In the genomic region with DNA sequence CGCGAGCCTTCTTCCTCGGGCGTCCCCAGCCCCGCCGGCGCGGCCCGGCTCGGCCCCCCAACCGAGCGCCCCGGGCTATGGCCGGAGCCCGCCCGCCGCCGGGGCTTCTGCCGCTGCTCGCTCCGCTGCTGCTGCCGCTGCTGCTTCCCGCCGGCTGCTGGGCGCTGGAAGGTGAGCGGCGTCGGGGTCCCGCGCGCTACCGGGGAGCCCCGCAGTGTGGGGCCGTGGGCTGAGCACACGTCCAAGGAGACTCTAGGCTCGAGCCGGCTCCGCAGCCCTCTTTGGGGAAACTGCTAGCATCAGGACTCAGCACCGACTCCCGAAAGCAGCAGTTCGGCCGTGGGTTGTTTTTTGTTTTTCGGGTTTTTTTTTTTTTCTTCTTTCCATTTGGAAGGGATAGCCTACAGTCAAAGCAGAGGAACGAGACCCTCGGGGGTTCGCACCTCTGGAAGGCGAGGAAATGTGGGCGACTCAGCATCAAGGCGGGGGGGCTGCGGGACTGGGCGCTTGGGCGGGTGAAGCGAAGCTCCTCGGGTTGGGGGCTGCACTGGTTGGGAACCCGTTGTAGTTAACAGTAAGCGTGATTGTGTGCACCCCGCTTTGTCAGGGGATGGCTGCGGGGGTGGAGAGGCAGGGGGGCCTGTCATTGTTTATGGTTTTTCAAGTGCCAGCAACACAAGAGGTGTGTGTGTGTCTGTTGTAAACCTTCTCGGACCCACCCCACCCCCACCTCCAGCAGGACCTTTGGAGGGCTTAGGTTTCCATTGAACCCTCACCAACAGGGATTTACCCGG, we compare ENCODE assay signal across 8 mouse cellular contexts. TPM values are rescaled to one million over a fixed set of nuclear protein-coding genes. Genes with fewer than 3 reads are reported as not detected.
A peak's percentile ranks its signal among the peaks of the same experiment; 100 is the strongest.
DNase-seq lines count a peak whose midpoint lies in the region; ATAC-seq and TF ChIP-seq lines count a peak whose summit lies in the region.

No protein-coding gene starts in this region.

- peak overlapping the region; percentile 88 for H3K9ac ChIP-seq in hindbrain, embryonic 12.5 days
- peak overlapping the region; percentile 80 for H3K9ac ChIP-seq in midbrain, embryonic 16.5 days (ENCODE audit: low read depth, low read length)

- 0% methylated on average over 60 of the region's 60 CpGs for WGBS in hindbrain, embryonic 12.5 days
- WGBS in midbrain, embryonic 16.5 days: under 1% methylated on average over 60 of the region's 60 CpGs

- TF ChIP-seq CTCF in left cerebral cortex, adult 2 months (IDR thresholded peaks at IDR 0.05): no peak
- no peak for TF ChIP-seq CTCF in cortical plate, adult 2 months (IDR thresholded peaks at IDR 0.05; ENCODE audit: extremely low read depth, insufficient read depth, low read length)

- ATAC-seq in hindbrain, embryonic 12.5 days (ENCODE audit: low FRiP score): peak; percentile 22
- ATAC-seq in midbrain, embryonic 16.5 days: peak; percentile 44

- H3K4me2 ChIP-seq in hindbrain, embryonic 12.5 days (replicated peaks): peak overlapping the region; percentile 71
- H3K4me2 ChIP-seq in midbrain, embryonic 16.5 days (ENCODE audit: low read length): peak overlapping the region; percentile 64

- TF ChIP-seq POLR2A in cortical plate, adult 2 months (IDR thresholded peaks at IDR 0.05; ENCODE audit: extremely low read depth, insufficient read depth, low read length): no peak

- intact Hi-C loops in left cerebral cortex, adult 2 months (cut with DNase I): loop anchor here (1.0 kb wide), 1 partner anchor 128 kb away; no protein-coding TSS in a partner anchor

- no peak for DNase-seq in left cerebral cortex, adult 2 months (ENCODE audit: extremely low spot score in 1 of 2, low spot score in 2 of 2)
- DNase-seq in left cerebral cortex, adult 9 months (ENCODE audit: low spot score in 2 of 2): no peak
- no peak for DNase-seq in spleen, postnatal 36 days (ENCODE audit: low spot score in 2 of 2)
- DNase-seq in right cerebral cortex, adult 18-20 months: no peak
- DNase-seq in cerebellum, adult 11-12 months: no peak

- peak overlapping the region; percentile 82 for H3K4me3 ChIP-seq in left cerebral cortex, adult 2 months
- H3K4me3 ChIP-seq in cortical plate, adult 2 months (ENCODE audit: insufficient read depth, low read length): peak overlapping the region; percentile 74
- H3K4me3 ChIP-seq in hindbrain, embryonic 12.5 days: peak overlapping the region; percentile 79
- peak overlapping the region; percentile 71 for H3K4me3 ChIP-seq in midbrain, embryonic 16.5 days (ENCODE audit: low read depth, low read length)

- H3K4me1 ChIP-seq in cortical plate, adult 2 months (ENCODE audit: control insufficient read depth, insufficient read depth, low read length): peaks cover 7% of the 10 kb centered on the region
- peaks cover 39% of the 10 kb centered on the region for H3K4me1 ChIP-seq in hindbrain, embryonic 12.5 days
- H3K4me1 ChIP-seq in midbrain, embryonic 16.5 days (ENCODE audit: control insufficient read depth, insufficient read depth, low read length): peaks cover 34% of the 10 kb centered on the region

- H3K27ac ChIP-seq in left cerebral cortex, adult 2 months: peak overlapping the region; percentile 88
- 0 out of 2 replicates have a peak overlapping the region, but pooled peaks have one; percentile 10 for H3K27ac ChIP-seq in cortical plate, adult 2 months (ENCODE audit: insufficient read depth, low read length)
- peak overlapping the region; percentile 76 for H3K27ac ChIP-seq in hindbrain, embryonic 12.5 days
- peak overlapping the region; percentile 69 for H3K27ac ChIP-seq in midbrain, embryonic 16.5 days (ENCODE audit: low read length)

- H3K27me3 ChIP-seq in hindbrain, embryonic 12.5 days: 0 out of 2 replicates have a peak, but pooled peaks cover 4% of the 10 kb centered on the region
- H3K27me3 ChIP-seq in midbrain, embryonic 16.5 days (ENCODE audit: control insufficient read depth, insufficient read depth, low read depth, low read length): no peaks in the 10 kb centered on the region

- no peaks in the 10 kb centered on the region for H3K9me3 ChIP-seq in hindbrain, embryonic 12.5 days (replicated peaks)
- no peaks in the 10 kb centered on the region for H3K9me3 ChIP-seq in midbrain, embryonic 16.5 days (replicated peaks; ENCODE audit: control insufficient read depth, low read length, poor library complexity, severe bottlenecking)

- H3K36me3 ChIP-seq in hindbrain, embryonic 12.5 days: no peaks in the 10 kb centered on the region
- no peaks in the 10 kb centered on the region for H3K36me3 ChIP-seq in midbrain, embryonic 16.5 days (ENCODE audit: control insufficient read depth, insufficient read depth, low read length)

RNA-seq across cellular contexts. Expression of gene Ephb3, which starts 0.7 kb away (rescaled TPM):
- total RNA-seq in left cerebral cortex, adult 2 months (2021): 10 to 100 TPM; 26.8 to 27.3 TPM
- 21.4 and 22.3 TPM in 2 replicates for polyA plus RNA-seq in cortical plate, adult 2 months (2012; rRNA removed)
- polyA plus RNA-seq in hindbrain, embryonic 12.5 days (2016; fragmentation: Nextera tagmentation; extraction: Ambion mirVana): 29.1 and 30.2 TPM in 2 replicates
- polyA plus RNA-seq in midbrain, embryonic 16.5 days (2015; fragmentation: Nextera tagmentation; extraction: Ambion mirVana): 10.3 and 11.3 TPM in 2 replicates

RNA-seq across cellular contexts. Expression of gene Teddm3, which starts 51.5 kb away (rescaled TPM):
- total RNA-seq in left cerebral cortex, adult 2 months (2021): 1 to 10 TPM; 1.1 to 1.4 TPM
- polyA plus RNA-seq in cortical plate, adult 2 months (2012; rRNA removed): 1.3 and 1.4 TPM in 2 replicates
- polyA plus RNA-seq in hindbrain, embryonic 12.5 days (2016; fragmentation: Nextera tagmentation; extraction: Ambion mirVana): not detected in 2 replicates
- not detected in 2 replicates for polyA plus RNA-seq in midbrain, embryonic 16.5 days (2015; fragmentation: Nextera tagmentation; extraction: Ambion mirVana)

Comparison
In these comparisons a context has a peak if more than half of its experiments do, and no peak if none do; other contexts are left out.
1. H3K27ac ChIP-seq: peak in every context shown above with its lines; median percentile 88 in left cerebral cortex, adult 2 months; 76 in hindbrain, embryonic 12.5 days; 69 in midbrain, embryonic 16.5 days; 10 in cortical plate, adult 2 months.